Mouse (Mus musculus) 3T3-L1 (cell line): Measurements from ENCODE around the gene Fry.
A peak's percentile ranks its signal among the peaks of the same experiment; 100 is the strongest.
"Not testable (repeated sequence)": the region's sequence is repeated elsewhere in the genome, so short reads cannot be mapped to it uniquely, and the experiment has no call there.

ENCODE experiments used
- DNase-seq: peaks from one replicate; pipeline ENCODE4 v3.0.0-alpha.2; 2015; ENCODE audit warnings: low read depth, low spot score

The Fry gene

GRCm38 (mm10) chr5:150451281-150452003, 333.0 kb downstream of the Fry start:
- no peak for DNase-seq

- no peak for DNase-seq
Measured at GRCm38 (mm10) chr5:150452004-150452626, 333.7 kb downstream of the Fry start.

GRCm38 (mm10) chr5:150452671-150453070, 334.2 kb downstream of the Fry start:
- peak; percentile 45 for DNase-seq

- no peak for DNase-seq
Measured at GRCm38 (mm10) chr5:150453490-150453889, 335.0 kb downstream of the Fry start.

GRCm38 (mm10) chr5:150457165-150457903, 338.9 kb downstream of the Fry start:
- DNase-seq = no peak

GRCm38 (mm10) chr5:150457904-150458739, 339.7 kb downstream of the Fry start:
- DNase-seq = peak; percentile 19

GRCm38 (mm10) chr5:150459801-150460200, 341.4 kb downstream of the Fry start:
- DNase-seq = no peak

- no peak for DNase-seq
Measured at GRCm38 (mm10) chr5:150464721-150465120, 346.3 kb downstream of the Fry start.

- no peak for DNase-seq
Measured at GRCm38 (mm10) chr5:150465218-150465617, 346.8 kb downstream of the Fry start.

GRCm38 (mm10) chr5:150466132-150466531, 347.7 kb downstream of the Fry start:
- peak; percentile 99 for DNase-seq

GRCm38 (mm10) chr5:150468431-150468830, 350.0 kb downstream of the Fry start:
- DNase-seq = no peak

GRCm38 (mm10) chr5:150477364-150477763, 358.9 kb downstream of the Fry start:
- no peak for DNase-seq

- DNase-seq = no peak
Measured at GRCm38 (mm10) chr5:150478612-150479011, 360.2 kb downstream of the Fry start.

GRCm38 (mm10) chr5:150485198-150485597, 366.8 kb downstream of the Fry start:
- peak; percentile 70 for DNase-seq

- no peak for DNase-seq
Measured at GRCm38 (mm10) chr5:150490285-150490684, 371.8 kb downstream of the Fry start.

- no peak for DNase-seq
Measured at GRCm38 (mm10) chr5:150490821-150491220, 372.4 kb downstream of the Fry start.

- not testable (repeated sequence) for DNase-seq
Measured at GRCm38 (mm10) chr5:150491573-150492173, 373.2 kb downstream of the Fry start.

GRCm38 (mm10) chr5:150495792-150496191, 377.3 kb downstream of the Fry start:
- DNase-seq = peak; percentile 57

GRCm38 (mm10) chr5:150510451-150511225, 392.2 kb downstream of the Fry start:
- no peak for DNase-seq

- DNase-seq = no peak
Measured at GRCm38 (mm10) chr5:150513264-150513663, 394.8 kb downstream of the Fry start.
